Mouse (Mus musculus): ENCODE measurements around the gene Plcd3.

DNA sequence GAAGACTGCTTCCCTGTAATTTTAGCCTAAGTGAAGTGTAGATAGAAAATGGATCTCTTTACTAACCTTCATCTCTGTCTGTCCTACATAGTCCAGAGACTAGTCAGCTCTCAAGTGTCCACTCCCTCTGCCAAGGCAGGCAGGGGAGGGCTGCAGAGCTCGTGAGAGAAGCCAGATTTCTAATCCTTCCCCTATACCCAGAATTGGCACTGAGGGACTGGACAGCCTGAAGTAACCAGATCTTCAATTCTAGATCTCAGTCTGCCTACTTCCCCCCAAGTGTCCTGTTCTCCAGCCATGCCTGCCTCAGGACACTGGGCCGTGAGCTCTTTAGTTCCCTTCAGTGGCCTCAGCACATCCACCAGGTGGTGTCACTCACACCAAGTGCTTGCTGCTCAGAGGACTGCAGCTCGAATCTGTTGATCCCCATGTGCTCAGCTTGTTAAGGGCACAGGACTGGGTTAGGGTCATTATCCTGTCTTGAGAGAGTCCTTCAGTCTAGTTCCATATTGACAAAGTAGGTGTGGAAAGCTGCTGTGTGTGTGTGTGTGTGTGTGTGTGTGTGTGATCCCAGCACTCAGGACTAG, 42.9 kb downstream of the Plcd3 start:
- TF ChIP-seq POLR2A (IDR thresholded peaks at IDR 0.05; ENCODE audit: insufficient read depth, low read depth, low read length) (no peak), CTCF (IDR thresholded peaks at IDR 0.05; ENCODE audit: insufficient read depth, low read depth, low read length) (no peak)
